Mouse (Mus musculus): ENCODE results near the gene Stx17. TPM values are rescaled to one million over a fixed set of nuclear protein-coding genes. Genes with fewer than 3 reads are reported as not detected.

The Stx17 gene
- total RNA-seq, 1 experiment from 2014 or later: 46.4 TPM

GRCm38 (mm10) chr4:48163851-48164250 is 39.1 kb downstream of the Stx17 start:
- DNase-seq: peak; percentile 66

GRCm38 (mm10) chr4:48175666-48176065 is 51.0 kb downstream of the Stx17 start:
- no peak for DNase-seq

GRCm38 (mm10) chr4:48180922-48181321 is 56.2 kb downstream of the Stx17 start:
- DNase-seq: no peak

GRCm38 (mm10) chr4:48181366-48181765 is 56.7 kb downstream of the Stx17 start:
- DNase-seq: no peak

- no peak for DNase-seq
Observed at GRCm38 (mm10) chr4:48182115-48182806, 57.5 kb downstream of the Stx17 start.

- no peak for DNase-seq
Observed at GRCm38 (mm10) chr4:48197925-48198324, 73.2 kb downstream of the Stx17 start.

- DNase-seq: no peak
Observed at GRCm38 (mm10) chr4:48198447-48198846, 73.7 kb downstream of the Stx17 start.

GRCm38 (mm10) chr4:48203564-48203963 is 78.8 kb downstream of the Stx17 start:
- no peak for DNase-seq

GRCm38 (mm10) chr4:48225173-48225572 is 100.5 kb downstream of the Stx17 start:
- peak; percentile 86 for DNase-seq

GRCm38 (mm10) chr4:48225604-48226003 is 100.9 kb downstream of the Stx17 start:
- peak; percentile 52 for DNase-seq

GRCm38 (mm10) chr4:48226800-48227199 is 102.1 kb downstream of the Stx17 start:
- DNase-seq: no peak

Small RNA genes within 50 kb of the gene (microRNA-seq; reads per million reads assigned to microRNA genes)
- 0 reads per million in 2 experiments for gene Mir1958

Other genes starting within 250 kb of the Stx17 start
- gene Nr4a3, start 79.8 kb upstream of the Stx17 start, total RNA-seq (2021): 49.0 and 108 TPM in 2 replicates
- 60.0 and 63.1 TPM in 2 replicates for gene Erp44, start 154.6 kb downstream of the Stx17 start, total RNA-seq (2021)
- 8.3 and 11.2 TPM in 2 replicates for gene Invs, start 154.8 kb downstream of the Stx17 start, total RNA-seq (2021)